15 mouse cellular contexts compared by ENCODE assay signal in genomic region chr3:101071576-101071975, GRCm38 (mm10). TPM values are rescaled to one million over a fixed set of nuclear protein-coding genes. Genes with fewer than 3 reads are reported as not detected.
A peak's percentile ranks its signal among the peaks of the same experiment; 100 is the strongest.
DNase-seq lines count a peak whose midpoint lies in the region; ATAC-seq and TF ChIP-seq lines count a peak whose summit lies in the region.
"Had no signal": no experiment of that assay in that cellular context is flagged by ENCODE, and none has a peak within 500 bp of the region (broad histone marks: within the 10 kb centered on the region; RNA-seq: fewer than 3 reads in every experiment).

No protein-coding gene starts in this region.

- H3K36me3 ChIP-seq in heart, embryonic 15.5 days = no peaks in the 10 kb centered on the region
- H3K36me3 ChIP-seq in midbrain, embryonic 15.5 days (replicated peaks) = no peaks in the 10 kb centered on the region
- peaks cover 13% of the 10 kb centered on the region; the same call in 1 of the 2 replicates for H3K36me3 ChIP-seq in neural tube, embryonic 15.5 days
- H3K36me3 ChIP-seq: liver, embryonic 15.5 days had no signal

- no peak overlapping the region for H3K9ac ChIP-seq in heart, embryonic 15.5 days
- H3K9ac ChIP-seq in midbrain, embryonic 15.5 days = no peak overlapping the region
- H3K9ac ChIP-seq in neural tube, embryonic 15.5 days (replicated peaks) = no peak overlapping the region
- H3K9ac ChIP-seq: kidney, embryonic 15.5 days; liver, embryonic 15.5 days had no signal

- ATAC-seq in heart, embryonic 15.5 days (replicated peaks; ENCODE audit: insufficient number of reproducible peaks, insufficient read depth, low FRiP score, low read depth) = no peak
- no peak; the same call in 1 of the 2 replicates for ATAC-seq in midbrain, embryonic 15.5 days (replicated peaks)
- no peak for ATAC-seq in neural tube, embryonic 15.5 days (ENCODE audit: low FRiP score)

- intact Hi-C loops in left cerebral cortex, postnatal 14 days (cut with DNase I) = no loop called here

- H3K27me3 ChIP-seq in heart, embryonic 15.5 days = no peaks in the 10 kb centered on the region
- H3K27me3 ChIP-seq in midbrain, embryonic 15.5 days (replicated peaks) = no peaks in the 10 kb centered on the region
- H3K27me3 ChIP-seq in neural tube, embryonic 15.5 days (replicated peaks) = no peaks in the 10 kb centered on the region
- H3K27me3 ChIP-seq: kidney, embryonic 15.5 days; liver, embryonic 15.5 days had no signal

- DNase-seq in heart, adult 9 months (ENCODE audit: low spot score in 2 of 2) = no peak
- peak; percentile 55 for DNase-seq in R1 (ENCODE audit: low read depth, low spot score)
- DNase-seq in left cerebral cortex, postnatal 14 days (ENCODE audit: low spot score in 2 of 2) = no peak
- DNase-seq: cerebellum, postnatal 25 days; gastrocnemius, postnatal 10 days; left cerebral cortex, postnatal 4 days; right cerebral cortex, postnatal 4 days had no signal

- H3K27ac ChIP-seq in heart, embryonic 15.5 days = peak overlapping the region; percentile 85
- H3K27ac ChIP-seq in embryonic fibroblast, embryonic 13.5 days (ENCODE audit: insufficient read depth, low read length) = peak overlapping the region; percentile 50; the same call in 1 of the 2 replicates
- H3K27ac ChIP-seq in midbrain, embryonic 15.5 days = peak overlapping the region; percentile 72
- no peak overlapping the region for H3K27ac ChIP-seq in neural tube, embryonic 15.5 days (replicated peaks)
- H3K27ac ChIP-seq: hindbrain, postnatal 0 days; kidney, embryonic 15.5 days; layer of hippocampus, adult 2 months; liver, embryonic 15.5 days had no signal

- no peak for TF ChIP-seq CTCF in embryonic fibroblast, embryonic 13.5 days (IDR thresholded peaks at IDR 0.05; ENCODE audit: borderline replicate concordance, insufficient read depth, low read length)

- no peak overlapping the region for H3K4me3 ChIP-seq in heart, embryonic 15.5 days
- no peak overlapping the region for H3K4me3 ChIP-seq in embryonic fibroblast, embryonic 13.5 days (ENCODE audit: insufficient read depth, low read length)
- no peak overlapping the region for H3K4me3 ChIP-seq in midbrain, embryonic 15.5 days
- no peak overlapping the region for H3K4me3 ChIP-seq in neural tube, embryonic 15.5 days (replicated peaks)
- H3K4me3 ChIP-seq: kidney, embryonic 15.5 days; layer of hippocampus, adult 2 months; liver, embryonic 15.5 days had no signal

- H3K4me1 ChIP-seq in heart, embryonic 15.5 days (replicated peaks) = peaks cover 84% of the 10 kb centered on the region
- H3K4me1 ChIP-seq in embryonic fibroblast, embryonic 13.5 days (ENCODE audit: control insufficient read depth, insufficient read depth, low read length) = peaks cover 42% of the 10 kb centered on the region
- H3K4me1 ChIP-seq in midbrain, embryonic 15.5 days = peaks cover 44% of the 10 kb centered on the region
- peaks cover 33% of the 10 kb centered on the region for H3K4me1 ChIP-seq in neural tube, embryonic 15.5 days
- H3K4me1 ChIP-seq: liver, embryonic 15.5 days had no signal

- no peak for TF ChIP-seq POLR2A in embryonic fibroblast, embryonic 13.5 days (IDR thresholded peaks at IDR 0.05; ENCODE audit: low read depth, low read length)

- H3K4me2 ChIP-seq in heart, embryonic 15.5 days = no peak overlapping the region
- no peak overlapping the region for H3K4me2 ChIP-seq in midbrain, embryonic 15.5 days
- no peak overlapping the region for H3K4me2 ChIP-seq in neural tube, embryonic 15.5 days
- H3K4me2 ChIP-seq: kidney, embryonic 15.5 days; liver, embryonic 15.5 days had no signal

- H3K9me3 ChIP-seq in heart, embryonic 15.5 days (replicated peaks) = no peaks in the 10 kb centered on the region
- no peaks in the 10 kb centered on the region for H3K9me3 ChIP-seq in midbrain, embryonic 15.5 days
- H3K9me3 ChIP-seq in neural tube, embryonic 15.5 days (replicated peaks) = no peaks in the 10 kb centered on the region
- H3K9me3 ChIP-seq: kidney, embryonic 15.5 days; liver, embryonic 15.5 days had no signal

RNA-seq across cellular contexts. Expression of gene Ptgfrn, which starts 38.5 kb away (rescaled TPM):
- polyA plus RNA-seq in heart, embryonic 15.5 days (2015; fragmentation: Nextera tagmentation; extraction: Ambion mirVana) = 5.7 and 6.0 TPM in 2 replicates
- polyA plus RNA-seq in embryonic fibroblast, embryonic 13.5 days (2011; ENCODE audit: insufficient read length, low read depth, missing spikeins) = 63.0 and 70.5 TPM in 2 replicates
- polyA plus RNA-seq in midbrain, embryonic 15.5 days (2015; fragmentation: Nextera tagmentation; extraction: Ambion mirVana) = 2.6 and 2.7 TPM in 2 replicates
- polyA plus RNA-seq in neural tube, embryonic 15.5 days (2015; fragmentation: Nextera tagmentation; extraction: Ambion mirVana) = 3.0 TPM in 2 replicates
- total RNA-seq in left cerebral cortex, postnatal 14 days (2021) = 10 to 100 TPM; 40.8 to 47.1 TPM

RNA-seq across cellular contexts. Expression of gene Cd101, which starts 42.2 kb away (rescaled TPM):
- 0.27 and 0.33 TPM in 2 replicates for polyA plus RNA-seq in heart, embryonic 15.5 days (2015; fragmentation: Nextera tagmentation; extraction: Ambion mirVana)
- not detected in 2 replicates for polyA plus RNA-seq in embryonic fibroblast, embryonic 13.5 days (2011; ENCODE audit: insufficient read length, low read depth, missing spikeins)
- 0.05 TPM in 1 of 2 replicates, not detected in the other for polyA plus RNA-seq in midbrain, embryonic 15.5 days (2015; fragmentation: Nextera tagmentation; extraction: Ambion mirVana)
- 0.19 TPM in 1 of 2 replicates, not detected in the other for polyA plus RNA-seq in neural tube, embryonic 15.5 days (2015; fragmentation: Nextera tagmentation; extraction: Ambion mirVana)
- total RNA-seq in left cerebral cortex, postnatal 14 days (2021) = under 1 TPM; 0.34 to 0.40 TPM
